In genomic region chr7:105578481-105578880, GRCm38 (mm10) we compare ENCODE assay signal across 23 mouse cellular contexts. TPM values are rescaled to one million over a fixed set of nuclear protein-coding genes. Genes with fewer than 3 reads are reported as not detected.
DNase-seq lines count a peak whose midpoint lies in the region; ATAC-seq and TF ChIP-seq lines count a peak whose summit lies in the region.
"Had no signal": no experiment of that assay in that cellular context is flagged by ENCODE, and none has a peak within 500 bp of the region (broad histone marks: within the 10 kb centered on the region; RNA-seq: fewer than 3 reads in every experiment).

No protein-coding gene starts in this region.

- H3K4me2 ChIP-seq in hindbrain, embryonic 14.5 days (replicated peaks), result peak overlapping the region; percentile 84; the same call in 1 of the 2 replicates
- H3K4me2 ChIP-seq in hindbrain, postnatal 0 days (ENCODE audit: low read depth, low read length), result no peak overlapping the region
- H3K4me2 ChIP-seq in forebrain, embryonic 13.5 days, result no peak overlapping the region
- H3K4me2 ChIP-seq: embryonic facial prominence, embryonic 13.5 days; heart, embryonic 12.5 days; intestine, embryonic 15.5 days had no signal

- no peaks in the 10 kb centered on the region for H3K27me3 ChIP-seq in hindbrain, embryonic 14.5 days (ENCODE audit: control insufficient read depth, insufficient read depth, low read length)
- H3K27me3 ChIP-seq in hindbrain, postnatal 0 days (ENCODE audit: insufficient read depth, low read length), result no peaks in the 10 kb centered on the region
- no peaks in the 10 kb centered on the region for H3K27me3 ChIP-seq in forebrain, embryonic 13.5 days
- H3K27me3 ChIP-seq: embryonic facial prominence, embryonic 13.5 days; heart, embryonic 12.5 days; intestine, embryonic 15.5 days had no signal

- peaks cover 10% of the 10 kb centered on the region for H3K36me3 ChIP-seq in hindbrain, embryonic 14.5 days (replicated peaks; ENCODE audit: control insufficient read depth, insufficient read depth)
- peaks cover 7% of the 10 kb centered on the region for H3K36me3 ChIP-seq in hindbrain, postnatal 0 days (ENCODE audit: insufficient read depth, low read length)
- peaks cover 14% of the 10 kb centered on the region for H3K36me3 ChIP-seq in forebrain, embryonic 13.5 days (ENCODE audit: poor library complexity, severe bottlenecking)
- H3K36me3 ChIP-seq: G1E; intestine, embryonic 15.5 days had no signal

- 83% methylated on average over 2 of the region's 2 CpGs for WGBS in hindbrain, embryonic 14.5 days
- WGBS in hindbrain, postnatal 0 days, result 80% methylated on average over 2 of the region's 2 CpGs
- 73% methylated on average over 2 of the region's 2 CpGs for WGBS in forebrain, embryonic 13.5 days

- H3K9me3 ChIP-seq in hindbrain, embryonic 14.5 days (ENCODE audit: control insufficient read depth, low read length), result no peaks in the 10 kb centered on the region
- H3K9me3 ChIP-seq in hindbrain, postnatal 0 days (ENCODE audit: low read length), result no peaks in the 10 kb centered on the region
- H3K9me3 ChIP-seq in forebrain, embryonic 13.5 days (replicated peaks), result no peaks in the 10 kb centered on the region
- H3K9me3 ChIP-seq: embryonic facial prominence, embryonic 13.5 days; forebrain, embryonic 12.5 days; G1E; heart, embryonic 12.5 days; hindbrain, embryonic 10.5 days; intestine, embryonic 15.5 days had no signal

- no peak overlapping the region for H3K4me3 ChIP-seq in hindbrain, embryonic 14.5 days (replicated peaks; ENCODE audit: low read length)
- H3K4me3 ChIP-seq in hindbrain, postnatal 0 days (ENCODE audit: low read length), result no peak overlapping the region
- no peak overlapping the region for H3K4me3 ChIP-seq in forebrain, embryonic 13.5 days
- H3K4me3 ChIP-seq: embryonic facial prominence, embryonic 13.5 days; forebrain, embryonic 12.5 days; gastrocnemius, adult 2 months; heart, embryonic 12.5 days; intestine, embryonic 15.5 days had no signal

- H3K9ac ChIP-seq in hindbrain, embryonic 14.5 days, result no peak overlapping the region
- no peak overlapping the region for H3K9ac ChIP-seq in hindbrain, postnatal 0 days (replicated peaks; ENCODE audit: low read length)
- H3K9ac ChIP-seq in forebrain, embryonic 13.5 days, result no peak overlapping the region
- H3K9ac ChIP-seq: embryonic facial prominence, embryonic 13.5 days; forebrain, embryonic 12.5 days; forebrain, postnatal 0 days; heart, embryonic 12.5 days; intestine, embryonic 15.5 days had no signal

- H3K27ac ChIP-seq in hindbrain, embryonic 14.5 days, result no peak overlapping the region
- no peak overlapping the region for H3K27ac ChIP-seq in hindbrain, postnatal 0 days
- H3K27ac ChIP-seq in forebrain, embryonic 13.5 days, result no peak overlapping the region
- H3K27ac ChIP-seq: embryonic facial prominence, embryonic 13.5 days; forebrain, embryonic 12.5 days; gastrocnemius, adult 2 months; hindbrain, embryonic 10.5 days; intestine, embryonic 15.5 days had no signal

- TF ChIP-seq CTCF in hindbrain, postnatal 0 days (IDR thresholded peaks at IDR 0.05; ENCODE audit: low read depth), result no peak

- peaks cover 35% of the 10 kb centered on the region for H3K4me1 ChIP-seq in hindbrain, embryonic 14.5 days (replicated peaks; ENCODE audit: control insufficient read depth, insufficient read depth, low read length)
- H3K4me1 ChIP-seq in hindbrain, postnatal 0 days (ENCODE audit: insufficient read depth, low read length), result peaks cover 13% of the 10 kb centered on the region
- peaks cover 44% of the 10 kb centered on the region for H3K4me1 ChIP-seq in forebrain, embryonic 13.5 days

- no peak for ATAC-seq in cerebellum, adult (ENCODE audit: insufficient number of reproducible peaks, low FRiP score, low TSS enrichment)
- ATAC-seq in hindbrain, embryonic 14.5 days (ENCODE audit: low FRiP score), result no peak
- ATAC-seq in hindbrain, postnatal 0 days, result no peak
- no peak for ATAC-seq in forebrain, embryonic 13.5 days
- ATAC-seq: CD4-positive, CD25-positive, alpha-beta regulatory T cell, adult 4 months; forebrain, postnatal 0 days; intestine, embryonic 15.5 days had no signal

- peak; percentile 46 for DNase-seq in cerebellum, adult 11-12 months
- no peak for DNase-seq in hindbrain, embryonic 14.5 days (ENCODE audit: low spot score)
- no peak for DNase-seq in hindbrain, postnatal 0 days (ENCODE audit: low spot score)
- DNase-seq in MN1 (ENCODE audit: low spot score), result peak; percentile 21
- DNase-seq in cerebellum, postnatal 10 days, result peak; percentile 59 to 62
- DNase-seq in kidney, adult 8-10 months, result no peak
- DNase-seq: adrenal gland, postnatal 10 days; B cell, adult 2 months; forebrain, postnatal 0 days; gastrocnemius, adult 2 months; gastrocnemius, postnatal 25 days; kidney, adult 18-20 months had no signal

RNA-seq across cellular contexts. Expression of gene Apbb1, which starts 3.0 kb away (rescaled TPM):
- 224 and 243 TPM in 2 replicates for polyA plus RNA-seq in hindbrain, embryonic 14.5 days (2014; fragmentation: Nextera tagmentation; extraction: Ambion mirVana)
- 512 and 570 TPM in 2 replicates for total RNA-seq in hindbrain, postnatal 0 days (2014; rRNA removed)
- polyA plus RNA-seq in hindbrain, postnatal 0 days (2015; fragmentation: Nextera tagmentation; extraction: Ambion mirVana), result 306 and 307 TPM in 2 replicates
- polyA plus RNA-seq in forebrain, embryonic 13.5 days (2015; fragmentation: Nextera tagmentation; extraction: Ambion mirVana), result 186 and 199 TPM in 2 replicates

RNA-seq across cellular contexts. Expression of gene Hpx, which starts 21.5 kb away (rescaled TPM):
- 0.13 TPM in 1 of 2 replicates, not detected in the other for polyA plus RNA-seq in hindbrain, embryonic 14.5 days (2014; fragmentation: Nextera tagmentation; extraction: Ambion mirVana)
- 0.36 TPM in 1 of 2 replicates, not detected in the other for total RNA-seq in hindbrain, postnatal 0 days (2014; rRNA removed)
- polyA plus RNA-seq in hindbrain, postnatal 0 days (2015; fragmentation: Nextera tagmentation; extraction: Ambion mirVana), result 0.11 TPM in 1 of 2 replicates, not detected in the other
- polyA plus RNA-seq in forebrain, embryonic 13.5 days (2015; fragmentation: Nextera tagmentation; extraction: Ambion mirVana), result 0.26 TPM in 1 of 2 replicates, not detected in the other
- total RNA-seq: forebrain, postnatal 0 days; G1E; gastrocnemius, adult 2 months; gastrocnemius, postnatal 25 days; granulocyte monocyte progenitor cell, adult 5-6 weeks; heart, postnatal 25 days had no signal
- polyA plus RNA-seq: CD4-positive, CD25-positive, alpha-beta regulatory T cell, adult 4 months; G1E had no signal

RNA-seq across cellular contexts. Expression of gene Smpd1, which starts 24.3 kb away (rescaled TPM):
- polyA plus RNA-seq in hindbrain, embryonic 14.5 days (2014; fragmentation: Nextera tagmentation; extraction: Ambion mirVana), result 95.9 and 106 TPM in 2 replicates
- 177 and 178 TPM in 2 replicates for total RNA-seq in hindbrain, postnatal 0 days (2014; rRNA removed)
- 103 and 108 TPM in 2 replicates for polyA plus RNA-seq in hindbrain, postnatal 0 days (2015; fragmentation: Nextera tagmentation; extraction: Ambion mirVana)
- 48.5 and 53.9 TPM in 2 replicates for polyA plus RNA-seq in forebrain, embryonic 13.5 days (2015; fragmentation: Nextera tagmentation; extraction: Ambion mirVana)

RNA-seq across cellular contexts. Expression of gene Trim3, which starts 54.9 kb away (rescaled TPM):
- polyA plus RNA-seq in hindbrain, embryonic 14.5 days (2014; fragmentation: Nextera tagmentation; extraction: Ambion mirVana), result 85.5 and 90.7 TPM in 2 replicates
- total RNA-seq in hindbrain, postnatal 0 days (2014; rRNA removed), result 169 and 174 TPM in 2 replicates
- 97.9 and 106 TPM in 2 replicates for polyA plus RNA-seq in hindbrain, postnatal 0 days (2015; fragmentation: Nextera tagmentation; extraction: Ambion mirVana)
- 45.0 and 51.6 TPM in 2 replicates for polyA plus RNA-seq in forebrain, embryonic 13.5 days (2015; fragmentation: Nextera tagmentation; extraction: Ambion mirVana)

Comparison
In these comparisons a context has a peak if more than half of its experiments do, and no peak if none do; other contexts are left out.
1. DNase-seq: peak in cerebellum, adult 11-12 months (single experiment), MN1 (single experiment) and cerebellum, postnatal 10 days (2 of 2); none in hindbrain, embryonic 14.5 days (single experiment), hindbrain, postnatal 0 days (single experiment) and kidney, adult 8-10 months (0 of 2).